Mouse (Mus musculus) forebrain, postnatal 0 days (tissue): ENCODE results near the gene Cacna1d. TPM values are rescaled to one million over a fixed set of nuclear protein-coding genes. Genes with fewer than 3 reads are reported as not detected.

ENCODE experiments used
- ATAC-seq: fragments of 200-750 bp; cut with Nextera tagmentation; 2 replicates; pipeline ENCODE4 v1.8.0; 2017; ENCODE audit warnings: mild to moderate bottlenecking, moderate library complexity
- DNase-seq: peaks from one replicate; pipeline ENCODE4 v3.0.0-alpha.2; 2015
- H3K27ac ChIP-seq: fragments of 300-500 bp; sonication (generic); 2 replicates; pipeline ENCODE4 v1.5.1; 2014; ENCODE audit warnings: low read depth, mild to moderate bottlenecking, antibody characterized with exemption, low read length, moderate library complexity, mixed read lengths
- H3K27me3 ChIP-seq: fragments of 300-500 bp; sonication (generic); 2 replicates; pipeline ENCODE4 v1.6.1; 2014; ENCODE audit warnings: mild to moderate bottlenecking, low read length, mixed read lengths; ENCODE audit not compliant: insufficient read depth
- H3K36me3 ChIP-seq: fragments of 300-500 bp; sonication (generic); 2 replicates; pipeline ENCODE4 v1.6.1; 2014; ENCODE audit warnings: mild to moderate bottlenecking, moderate library complexity; ENCODE audit not compliant: insufficient read depth
- H3K4me1 ChIP-seq: fragments of 300-500 bp; sonication (generic); 2 replicates; pipeline ENCODE4 v1.6.1; 2014; ENCODE audit warnings: antibody characterized with exemption; ENCODE audit not compliant: insufficient read depth
- H3K4me2 ChIP-seq: fragments of 300-500 bp; sonication (generic); 2 replicates; pipeline ENCODE4 v1.6.1; 2014; ENCODE audit warnings: low read depth, mild to moderate bottlenecking, moderate library complexity
- H3K4me3 ChIP-seq: fragments of 300-500 bp; sonication (generic); 2 replicates; pipeline ENCODE4 v1.5.1; 2014; ENCODE audit warnings: low read depth, low read length, mixed read lengths
- H3K9ac ChIP-seq: fragments of 300-500 bp; sonication (generic); 2 replicates; pipeline ENCODE4 v1.6.1; 2014; ENCODE audit warnings: mild to moderate bottlenecking
- H3K9me3 ChIP-seq: fragments of 300-500 bp; sonication (generic); 2 replicates; pipeline ENCODE4 v1.6.1; 2016; ENCODE audit warnings: low read length
- CTCF ChIP-seq: sonication (generic); IDR thresholded peaks from 2 replicates; pipeline ENCODE4 v1.5.1; 2016; ENCODE audit warnings: antibody characterized with exemption, control low read depth, low read depth
- WGBS: fragments of 180-500 bp; shearing (Covaris S2); extraction: QIAGEN DNeasy Blood & Tissue Kit; methylation state at CpG from one replicate; pipeline ENCODE4 v1.1.7; 2014; 5-methylcytosine and 5-hydroxymethylcytosine counted together
- polyA plus RNA-seq: library from polyadenylated mRNA; unstranded; fragments of >200 nt; fragmentation: Nextera tagmentation; extraction: Ambion mirVana; gene quantifications from 2 replicates; pipeline ENCODE4 v1.2.1, GENCODE M21; 2015
- total RNA-seq: library from RNA; depleted of rRNA; stranded (reverse); fragments of >200 nt; gene quantifications from 2 replicates; pipeline ENCODE4 v1.2.3, GENCODE M21; 2014

Cacna1d gene
- total and polyA plus RNA-seq, 2 experiments from 2014 or later = 7.2 to 31.3 TPM

DNA sequence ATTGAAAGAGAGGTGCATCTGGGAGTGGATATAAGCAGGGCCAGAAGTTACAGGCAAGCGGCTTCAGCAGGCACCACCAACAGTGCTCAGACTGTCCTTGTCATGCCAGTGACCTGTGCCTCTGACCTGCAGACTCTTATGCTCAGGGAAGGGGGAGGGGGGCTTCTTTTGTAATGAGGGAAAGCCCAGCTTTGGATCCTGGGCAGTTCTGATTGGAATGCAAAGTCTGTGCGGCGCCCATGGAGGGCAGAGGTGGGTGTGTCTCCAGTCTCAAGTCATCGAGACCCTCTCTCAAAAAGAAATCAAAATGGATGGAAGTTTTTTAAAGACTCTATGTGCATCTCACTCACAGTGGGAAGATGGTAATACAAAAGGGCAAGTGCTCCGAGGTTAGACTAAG is 60.8 kb downstream of the Cacna1d start:
- Histone ChIP-seq H3K4me3 (no peak overlapping the region), H3K27me3 (no peaks in the 10 kb centered on the region), H3K36me3 (no peaks in the 10 kb centered on the region), H3K9ac (no peak overlapping the region), H3K4me1 (no peaks in the 10 kb centered on the region), H3K4me2 (no peak overlapping the region), H3K9me3 (no peaks in the 10 kb centered on the region), H3K27ac (no peak overlapping the region)
- 55% methylated on average over 5 of the region's 5 CpGs for WGBS
- ATAC-seq (no peak), DNase-seq (no peak)
- TF ChIP-seq CTCF = no peak

DNA sequence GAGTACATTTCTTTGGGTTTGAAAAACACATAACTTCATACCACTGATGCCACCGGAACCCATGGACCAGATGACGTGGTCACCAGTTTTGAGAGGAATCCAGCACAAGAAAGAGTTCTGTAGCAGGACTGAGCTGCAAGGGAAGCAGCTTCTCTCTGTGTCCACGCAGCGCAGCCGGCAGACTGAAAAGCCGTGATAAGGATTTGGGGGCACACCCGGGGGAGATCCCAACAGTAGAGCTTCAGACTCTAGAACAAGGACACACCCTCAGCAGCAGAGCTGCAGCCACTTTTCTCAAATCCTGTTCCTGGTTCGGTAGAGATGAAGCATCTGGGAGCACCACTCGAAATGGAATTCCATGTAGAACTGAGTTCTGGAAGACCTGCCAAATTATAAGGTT is 61.2 kb downstream of the Cacna1d start:
- 93% methylated on average over 9 of the region's 9 CpGs for WGBS
- H3K9me3 ChIP-seq = no peaks in the 10 kb centered on the region
- no peaks in the 10 kb centered on the region for H3K27me3 ChIP-seq
- H3K4me2 ChIP-seq = no peak overlapping the region
- H3K4me1 ChIP-seq = no peaks in the 10 kb centered on the region
- TF ChIP-seq CTCF = no peak
- H3K36me3 ChIP-seq = no peaks in the 10 kb centered on the region
- ATAC-seq (no peak), DNase-seq (no peak)
- H3K9ac ChIP-seq = no peak overlapping the region
- no peak overlapping the region for H3K27ac ChIP-seq
- no peak overlapping the region for H3K4me3 ChIP-seq

DNA sequence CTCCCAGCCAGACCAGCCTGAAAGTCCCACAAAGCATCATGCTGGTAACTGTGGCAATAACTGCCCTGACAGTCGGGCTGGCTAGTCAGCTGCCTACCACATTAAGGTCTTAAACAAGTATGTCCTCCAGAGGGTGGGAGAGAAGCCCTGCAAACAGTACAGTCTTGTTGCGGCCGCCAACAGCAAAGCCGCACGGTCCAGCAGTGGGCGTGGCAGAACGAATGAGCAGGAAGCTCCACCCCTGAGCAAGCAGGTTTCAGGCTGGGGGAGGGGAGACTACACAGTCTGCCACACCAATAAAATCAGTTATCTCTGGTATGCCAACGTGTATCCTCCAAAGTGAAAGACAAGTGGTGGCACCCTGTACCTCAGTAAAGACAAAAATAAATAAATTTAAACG is 61.6 kb downstream of the Cacna1d start:
- DNase-seq (no peak), ATAC-seq (no peak)
- no peaks in the 10 kb centered on the region for H3K27me3 ChIP-seq
- 74% methylated on average over 9 of the region's 9 CpGs for WGBS
- no peak overlapping the region for H3K4me3 ChIP-seq
- no peak overlapping the region for H3K27ac ChIP-seq
- no peak for TF ChIP-seq CTCF
- no peaks in the 10 kb centered on the region for H3K4me1 ChIP-seq
- no peak overlapping the region for H3K9ac ChIP-seq
- no peaks in the 10 kb centered on the region for H3K36me3 ChIP-seq
- H3K9me3 ChIP-seq = no peaks in the 10 kb centered on the region
- H3K4me2 ChIP-seq = no peak overlapping the region

DNA sequence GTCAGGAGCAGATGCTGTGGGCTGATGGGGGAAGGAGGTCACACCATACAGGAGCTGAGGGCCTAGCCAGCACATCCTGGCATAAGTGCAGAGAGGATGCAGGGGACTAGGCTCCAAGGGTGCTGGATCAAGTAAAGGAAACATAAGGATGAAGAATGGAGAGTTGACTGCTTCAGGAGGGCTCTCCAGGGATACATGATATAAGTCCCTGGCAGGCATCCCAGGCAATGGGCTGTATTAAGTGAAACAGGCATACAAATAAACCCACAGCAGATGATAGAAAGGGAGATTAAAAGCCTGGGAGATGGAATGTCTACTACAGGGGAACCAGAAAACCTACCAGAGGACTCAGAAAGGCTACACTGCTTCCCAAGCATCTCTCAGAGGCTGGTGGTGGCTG is 62.5 kb downstream of the Cacna1d start:
- ATAC-seq (no peak), DNase-seq (no peak)
- H3K36me3 ChIP-seq = no peaks in the 10 kb centered on the region

DNA sequence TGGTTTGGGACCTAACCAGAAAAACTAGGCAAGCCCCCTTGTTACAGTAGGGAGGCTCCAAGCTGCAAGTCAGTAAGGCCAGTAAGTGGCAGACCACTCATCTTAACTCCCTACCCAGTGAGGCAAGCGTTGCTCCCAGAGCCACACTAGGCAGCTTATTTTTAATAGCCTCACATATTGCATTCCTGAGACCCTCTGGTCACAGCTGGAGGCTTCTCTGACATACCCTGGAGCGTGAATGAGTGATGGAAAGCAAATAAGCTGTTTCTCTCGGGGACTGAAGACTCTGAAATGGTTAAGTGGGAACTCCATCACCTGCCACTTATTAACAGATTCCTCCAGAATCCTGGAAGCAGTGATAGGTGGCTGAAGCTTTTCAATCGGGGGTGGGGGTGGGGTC is 65.4 kb downstream of the Cacna1d start:
- Histone ChIP-seq H3K36me3 (no peaks in the 10 kb centered on the region), H3K9me3 (no peaks in the 10 kb centered on the region), H3K4me3 (no peak overlapping the region), H3K27me3 (no peaks in the 10 kb centered on the region), H3K4me1 (no peaks in the 10 kb centered on the region), H3K4me2 (no peak overlapping the region), H3K27ac (no peak overlapping the region), H3K9ac (no peak overlapping the region)
- no peak for TF ChIP-seq CTCF
- WGBS = 23% methylated on average over 4 of the region's 4 CpGs
- DNase-seq = no peak
- ATAC-seq = no peak

More for the DNA sequence above, 62.5 kb downstream of the Cacna1d start:
- Histone ChIP-seq H3K27me3 (no peaks in the 10 kb centered on the region), H3K4me1 (no peaks in the 10 kb centered on the region), H3K4me3 (no peak overlapping the region), H3K9me3 (no peaks in the 10 kb centered on the region), H3K4me2 (no peak overlapping the region), H3K27ac (no peak overlapping the region), H3K9ac (no peak overlapping the region)
- TF ChIP-seq CTCF = no peak

DNA sequence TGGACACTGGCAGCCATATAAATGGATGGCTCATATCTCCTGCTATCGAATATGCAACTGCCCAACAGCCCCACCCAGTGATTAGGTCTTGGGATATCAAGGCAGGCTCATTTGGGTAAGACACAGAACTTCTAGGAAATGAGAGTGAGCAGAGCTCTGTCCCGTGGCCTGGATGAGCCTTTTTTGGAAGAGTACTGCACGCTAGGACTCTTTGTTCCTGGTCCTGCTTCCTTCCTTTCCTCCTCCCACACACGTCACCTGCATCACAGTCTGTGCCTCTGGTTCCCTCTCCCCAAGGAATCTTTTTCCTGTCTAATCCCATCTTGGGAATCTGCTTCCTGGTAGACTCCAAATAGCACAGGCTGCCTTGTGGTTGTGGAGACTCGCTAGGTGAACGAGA is 66.1 kb downstream of the Cacna1d start:
- WGBS = 83% methylated on average over 6 of the region's 6 CpGs
- Histone ChIP-seq H3K27ac (no peak overlapping the region), H3K4me3 (no peak overlapping the region), H3K9me3 (no peaks in the 10 kb centered on the region), H3K36me3 (no peaks in the 10 kb centered on the region), H3K27me3 (no peaks in the 10 kb centered on the region), H3K4me2 (no peak overlapping the region), H3K4me1 (no peaks in the 10 kb centered on the region), H3K9ac (no peak overlapping the region)
- ATAC-seq (no peak), DNase-seq (no peak)
- no peak for TF ChIP-seq CTCF

DNA sequence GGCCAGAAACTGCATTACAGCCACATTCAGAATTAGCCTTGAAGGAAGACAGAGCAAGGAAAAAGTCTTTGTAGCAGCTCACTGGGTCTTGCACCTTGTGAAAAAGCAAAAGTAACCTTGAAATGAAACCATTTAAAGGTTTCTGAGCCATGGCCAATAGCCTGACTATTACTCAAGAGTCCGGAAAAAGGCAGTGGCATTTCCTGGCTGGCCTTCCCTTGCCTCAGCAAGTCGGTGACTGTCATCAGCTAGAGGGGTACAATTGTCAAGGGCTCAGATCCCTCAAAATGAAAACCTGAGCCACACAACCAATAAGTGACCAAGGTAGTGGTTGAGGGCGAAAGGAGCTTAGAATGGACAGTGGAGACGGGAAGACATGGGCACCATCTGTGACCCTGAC is 66.6 kb downstream of the Cacna1d start:
- no peaks in the 10 kb centered on the region for H3K36me3 ChIP-seq
- no peak overlapping the region for H3K9ac ChIP-seq
- H3K9me3 ChIP-seq = no peaks in the 10 kb centered on the region
- H3K4me2 ChIP-seq = no peak overlapping the region
- DNase-seq = no peak
- ATAC-seq = no peak
- no peak overlapping the region for H3K4me3 ChIP-seq
- H3K4me1 ChIP-seq = no peaks in the 10 kb centered on the region
- no peaks in the 10 kb centered on the region for H3K27me3 ChIP-seq
- WGBS = 94% methylated on average over 4 of the region's 4 CpGs
- no peak overlapping the region for H3K27ac ChIP-seq
- no peak for TF ChIP-seq CTCF
